Mouse (Mus musculus) bone marrow macrophage, adult 2 months (primary cell): Measurements from ENCODE around the gene Gpr65.

Source experiments
- CTCF ChIP-seq: IDR thresholded peaks from 2 replicates; pipeline ENCODE4 v1.5.1; 2012; ENCODE audit warnings: low read depth, mild to moderate bottlenecking, low read length, moderate library complexity
- POLR2A ChIP-seq: IDR thresholded peaks from 2 replicates; pipeline ENCODE4 v1.6.1; 2012; ENCODE audit warnings: mild to moderate bottlenecking, low read depth, low read length, borderline replicate concordance

DNA sequence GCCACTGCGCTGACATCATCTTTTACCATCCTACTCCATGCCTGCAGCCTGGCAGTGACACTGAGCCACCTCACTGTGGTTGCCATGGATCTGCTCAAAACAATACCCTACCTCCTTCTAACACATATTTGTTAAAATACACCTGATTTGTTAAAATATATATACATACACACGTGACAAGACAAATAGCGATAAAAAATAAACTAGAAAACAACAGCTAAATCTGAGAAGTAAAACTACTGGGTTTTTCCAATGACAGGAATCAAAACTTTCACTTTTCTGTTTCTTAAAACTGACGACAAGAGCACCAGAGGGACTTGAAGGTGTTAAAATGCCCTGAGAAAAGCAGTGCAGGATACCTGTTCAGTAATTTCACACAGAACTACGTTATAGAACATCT lies 23.6 kb upstream of the Gpr65 start:
- TF ChIP-seq CTCF (no peak), POLR2A (no peak)
